Mouse (Mus musculus): Measurements from ENCODE around the gene Lrrc74a.

DNA sequence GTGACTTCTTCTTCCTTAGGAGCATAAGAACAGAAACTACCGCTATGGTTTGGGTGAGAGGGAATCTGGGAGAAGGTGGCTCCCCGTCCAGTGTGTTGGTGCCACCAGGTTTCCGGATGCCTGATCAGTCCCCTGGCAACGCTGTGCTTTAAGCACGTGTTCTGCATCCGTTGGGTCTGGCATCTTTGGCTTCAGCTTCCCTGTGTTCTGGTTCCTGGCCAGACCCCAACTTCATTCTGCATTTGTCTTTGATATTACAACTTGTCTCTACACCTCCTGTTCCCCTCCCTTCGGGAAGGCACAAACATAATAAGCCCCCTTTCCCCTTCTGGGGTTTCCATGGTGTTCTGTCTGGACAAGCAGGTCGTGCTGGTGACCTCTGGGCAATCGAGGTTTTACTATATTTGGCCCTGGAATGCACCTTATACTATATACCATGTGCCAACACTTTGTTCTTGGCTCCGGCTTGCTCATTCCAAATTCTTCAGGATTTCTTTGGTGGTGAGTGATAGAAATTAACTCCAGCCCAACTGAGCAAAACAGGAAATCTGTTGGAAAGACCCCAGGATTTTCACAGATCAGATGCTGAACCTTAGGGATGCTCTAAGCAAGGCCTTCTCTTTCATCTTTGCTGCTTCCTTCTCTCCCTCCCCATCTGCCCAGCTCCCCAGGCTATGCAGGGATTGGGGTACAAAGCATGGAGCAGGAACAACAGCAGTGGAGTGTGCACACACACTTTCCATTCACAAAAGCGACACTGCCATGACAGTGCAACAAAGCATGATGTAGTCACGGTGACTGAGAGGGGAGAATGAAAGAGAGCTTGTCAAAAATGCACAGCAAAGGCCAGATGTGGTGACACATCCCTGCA is 52.2 kb downstream of the Lrrc74a start:
- no peak for TF ChIP-seq CTCF (IDR thresholded peaks at IDR 0.05; ENCODE audit: borderline replicate concordance, control insufficient read depth, extremely low read depth, insufficient read depth, low read length, poor library complexity)
- TF ChIP-seq POLR2A (IDR thresholded peaks at IDR 0.05; ENCODE audit: control insufficient read depth, extremely low read depth, insufficient read depth, low read length, poor library complexity) = no peak
